Mouse (Mus musculus): ENCODE measurements around the gene Tnpo3.

- TF ChIP-seq CTCF (IDR thresholded peaks at IDR 0.05; ENCODE audit: low read depth): no peak
- no peak for TF ChIP-seq EP300 (IDR thresholded peaks at IDR 0.05; ENCODE audit: low read depth)
Observed at GRCm38 (mm10) chr6:29497791-29498190, 111.9 kb downstream of the Tnpo3 start.

Measured in heart, postnatal 0 days (tissue).